Mouse (Mus musculus): Measurements from ENCODE around the gene Ampd1.

Gene Ampd1

DNA sequence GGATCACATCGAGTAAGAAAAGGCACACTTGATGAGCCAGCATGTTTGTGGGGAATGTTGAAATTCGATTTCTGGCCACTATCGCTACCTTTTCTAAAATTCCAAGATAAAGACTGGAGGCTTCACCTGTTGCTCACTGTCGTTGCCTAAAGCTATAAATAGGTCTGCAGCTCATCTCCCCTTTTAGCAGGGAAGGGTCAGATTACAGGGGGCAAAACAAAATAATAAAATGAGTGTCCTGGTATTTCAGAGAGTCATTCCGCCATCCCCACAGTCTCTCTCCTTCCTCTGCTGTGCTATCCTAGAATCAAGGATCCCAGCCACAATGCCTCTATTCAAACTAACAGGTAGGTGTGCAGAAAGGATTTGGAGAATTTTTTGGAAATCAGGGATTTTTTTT is at the start of gene Ampd1:
Ampd1 (plus strand) TSS at position 244 of the 400 bp plus-strand sequence.
- DNase-seq (ENCODE audit: low spot score): no peak

DNA sequence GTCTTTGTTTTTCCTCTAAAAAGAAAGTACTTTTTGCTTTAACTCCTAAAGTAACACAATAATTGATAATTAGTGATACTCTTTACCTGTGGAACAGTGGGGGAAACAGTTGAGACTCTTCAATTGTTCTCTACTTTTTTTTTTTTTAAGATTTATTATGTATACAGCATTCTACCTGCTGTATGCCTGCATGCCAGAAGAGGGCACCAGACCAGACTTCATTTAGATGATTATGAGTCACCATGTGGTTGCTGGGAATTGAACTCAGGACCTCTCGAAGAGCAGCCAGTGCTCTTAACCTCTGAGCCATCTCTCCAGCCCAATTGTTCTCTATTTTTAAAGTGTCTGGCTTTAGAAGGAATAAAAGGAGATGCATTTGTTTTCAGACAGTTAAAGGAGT is 47.6 kb upstream of the Ampd1 start:
- DNase-seq (ENCODE audit: low spot score): no peak

DNA sequence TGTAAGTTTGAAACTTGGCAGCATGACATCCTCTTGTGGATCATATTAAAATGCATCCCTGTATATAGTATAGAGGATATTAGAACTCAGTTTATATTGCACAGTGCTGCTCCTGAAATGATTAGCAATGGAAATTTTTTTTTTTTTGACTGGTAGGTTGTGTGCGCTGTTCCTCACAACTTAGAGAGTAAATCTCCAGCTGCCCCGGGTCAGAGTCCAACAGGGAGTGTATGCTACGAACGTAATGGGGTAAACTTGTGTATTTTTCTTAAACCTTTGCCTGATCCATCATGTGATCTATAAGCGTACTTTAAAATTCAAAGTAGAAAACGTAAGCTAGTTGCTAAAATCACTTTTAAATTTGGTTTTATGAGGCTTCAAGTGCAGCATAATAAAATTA is 33.5 kb upstream of the Ampd1 start:
- no peak for DNase-seq (ENCODE audit: low spot score)

DNA sequence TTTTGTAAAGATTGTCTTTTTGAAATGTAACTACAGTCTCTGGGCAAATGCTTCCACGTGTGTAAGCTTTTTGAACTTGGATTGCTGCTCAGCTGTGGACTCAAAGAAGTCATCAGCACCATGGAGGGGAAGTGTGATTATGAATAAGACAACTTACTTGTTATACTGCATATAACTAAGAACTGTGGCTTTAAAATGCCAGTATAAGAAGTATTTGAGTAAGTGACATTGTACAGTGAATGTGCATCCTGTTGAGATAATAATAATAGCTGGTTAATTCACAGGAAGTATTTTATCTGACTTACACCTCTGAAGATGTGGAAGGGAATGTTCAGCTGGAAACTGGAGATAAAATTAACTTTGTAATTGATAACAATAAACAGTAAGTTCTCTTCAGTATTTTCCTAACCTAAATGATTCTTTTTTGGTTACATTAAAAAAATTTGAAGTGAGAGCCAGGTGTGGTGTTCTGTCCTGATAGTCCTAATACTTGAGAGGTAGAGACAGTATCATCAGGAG is 32.9 kb upstream of the Ampd1 start:
- no peak for DNase-seq (ENCODE audit: low spot score)

DNA sequence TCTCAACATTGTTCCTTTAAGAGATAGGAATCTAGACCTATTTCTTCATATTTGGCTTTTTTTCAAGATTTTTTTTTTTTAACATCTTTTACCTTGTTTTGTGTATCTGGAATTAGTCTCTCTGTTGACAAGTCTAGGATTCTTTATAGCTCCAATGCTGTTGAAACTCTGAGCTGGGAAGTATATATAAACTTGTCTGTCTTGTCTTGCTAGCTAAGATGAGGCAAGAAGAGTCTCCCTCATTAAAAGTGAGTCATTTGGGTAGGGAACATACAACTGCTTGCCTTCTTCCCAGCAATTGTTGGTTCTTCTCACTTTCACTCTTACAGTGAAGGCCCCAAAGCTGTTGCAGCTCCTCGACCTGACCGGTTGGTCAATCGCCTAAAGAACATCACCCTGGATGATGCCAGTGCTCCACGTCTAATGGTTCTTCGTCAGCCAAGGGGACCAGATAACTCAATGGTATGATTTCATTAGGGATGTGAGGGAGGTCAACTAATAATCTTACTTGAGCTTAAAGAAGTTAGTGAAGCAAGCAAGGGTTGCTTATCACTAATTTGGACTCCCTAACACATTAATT is 17.7 kb upstream of the Ampd1 start:
- DNase-seq (ENCODE audit: low spot score): no peak

DNA sequence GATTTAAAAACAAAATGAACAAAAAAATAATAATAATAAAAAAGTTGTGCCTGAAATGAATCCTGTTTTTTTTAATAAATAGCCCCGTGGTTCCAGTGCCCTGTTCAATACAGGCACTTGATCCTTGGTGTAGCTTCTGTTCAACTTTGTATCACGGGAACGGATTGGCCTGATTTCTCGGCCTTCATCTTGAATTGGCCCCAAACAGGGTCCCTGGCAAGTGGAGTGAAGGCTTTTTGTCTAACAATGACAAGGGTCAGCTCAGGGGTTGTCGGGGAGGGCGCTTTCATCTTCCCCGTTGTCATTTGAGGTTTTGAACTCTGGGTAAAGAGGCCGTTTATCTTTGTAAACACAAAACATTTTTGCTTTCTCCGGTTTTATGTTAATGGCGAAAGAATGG is 16.1 kb upstream of the Ampd1 start:
- peak; percentile 8 for DNase-seq (ENCODE audit: low spot score)

DNA sequence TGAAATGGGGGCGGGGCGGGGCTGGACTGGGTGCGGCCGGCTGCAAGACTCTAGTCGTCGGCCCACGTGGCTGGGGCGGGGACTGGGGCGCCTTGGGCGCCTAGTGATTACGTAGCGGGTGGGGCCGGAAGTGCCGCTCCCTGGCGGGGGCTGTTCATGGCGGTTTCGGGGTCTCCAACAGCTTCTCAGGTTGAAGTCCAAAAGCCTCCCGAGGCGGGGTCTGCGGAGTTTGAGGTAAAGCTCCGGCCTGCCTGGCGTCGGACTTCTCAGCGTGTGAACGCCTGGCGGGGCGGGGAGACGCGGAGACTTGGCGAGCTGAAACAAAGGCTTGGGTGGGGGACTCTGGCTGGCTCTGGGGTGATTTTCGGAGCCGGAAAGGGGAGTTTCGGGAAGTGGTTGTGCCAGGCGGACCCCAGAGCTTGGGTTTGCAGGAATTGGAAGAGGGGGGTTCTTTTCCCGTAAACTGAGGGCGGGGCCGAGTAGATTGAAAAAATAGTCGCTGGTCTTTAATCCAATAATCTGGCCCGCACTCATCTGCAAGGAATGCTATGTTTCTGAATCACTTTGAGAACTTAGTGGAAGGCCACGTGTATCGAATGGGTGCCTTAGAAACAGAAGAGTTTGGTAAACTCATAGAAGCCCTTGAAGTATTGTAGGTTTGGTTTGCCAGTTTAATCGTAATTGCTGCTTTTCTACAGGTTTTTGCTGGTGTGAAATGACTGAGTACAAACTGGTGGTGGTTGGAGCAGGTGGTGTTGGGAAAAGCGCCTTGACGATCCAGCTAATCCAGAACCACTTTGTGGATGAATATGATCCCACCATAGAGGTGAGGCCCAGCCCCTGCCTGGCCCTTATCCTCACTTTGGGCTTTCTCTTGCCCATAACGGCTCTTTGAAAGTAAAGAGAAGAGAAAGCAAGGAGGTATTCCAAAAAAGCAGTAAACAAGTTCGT is 15.3 kb upstream of the Ampd1 start, which contains the start of gene Nras:
Nras (plus strand) TSS at position 79 of the 951 bp plus-strand sequence.
- peak; percentile 96 for DNase-seq (ENCODE audit: low spot score)

DNA sequence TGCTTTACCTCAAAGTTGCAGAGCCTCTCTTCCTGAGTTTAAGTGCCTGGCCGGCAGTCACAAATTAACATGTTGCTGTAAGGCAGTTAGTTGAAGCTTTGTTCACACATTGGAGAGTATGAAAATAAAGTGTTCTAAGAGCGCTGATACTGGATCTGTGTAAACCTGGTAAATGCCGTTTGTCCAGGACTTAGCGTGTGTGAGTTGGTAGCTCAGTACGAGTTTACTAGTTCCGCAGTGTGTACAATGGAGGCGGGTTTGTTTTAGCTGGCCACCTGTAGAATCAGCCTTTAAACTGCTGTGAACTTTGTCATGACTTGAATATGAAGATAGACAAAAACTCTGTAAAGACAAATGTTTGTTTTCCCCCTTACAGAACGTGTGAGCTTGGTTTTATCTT is 6.9 kb upstream of the Ampd1 start:
- no peak for DNase-seq (ENCODE audit: low spot score)

DNA sequence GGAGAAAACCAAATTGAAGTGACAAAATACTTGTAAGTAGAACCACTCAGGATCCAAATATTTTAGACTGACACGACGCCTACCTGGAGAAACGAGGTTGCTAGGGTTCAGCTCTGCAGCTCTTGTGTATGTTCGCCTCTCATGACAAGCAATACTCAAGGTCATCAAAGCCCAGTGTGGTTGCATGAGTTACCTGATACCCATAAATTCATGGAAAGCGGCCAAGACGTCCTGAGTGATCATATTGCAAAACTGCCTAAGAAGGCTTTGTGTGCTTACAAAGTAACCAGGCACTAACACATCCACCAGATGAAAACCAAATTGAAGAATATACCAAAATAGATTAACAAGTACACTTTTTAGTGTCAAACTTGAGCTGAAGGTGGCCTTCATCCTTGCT is 4.8 kb upstream of the Ampd1 start:
- no peak for DNase-seq (ENCODE audit: low spot score)

DNA sequence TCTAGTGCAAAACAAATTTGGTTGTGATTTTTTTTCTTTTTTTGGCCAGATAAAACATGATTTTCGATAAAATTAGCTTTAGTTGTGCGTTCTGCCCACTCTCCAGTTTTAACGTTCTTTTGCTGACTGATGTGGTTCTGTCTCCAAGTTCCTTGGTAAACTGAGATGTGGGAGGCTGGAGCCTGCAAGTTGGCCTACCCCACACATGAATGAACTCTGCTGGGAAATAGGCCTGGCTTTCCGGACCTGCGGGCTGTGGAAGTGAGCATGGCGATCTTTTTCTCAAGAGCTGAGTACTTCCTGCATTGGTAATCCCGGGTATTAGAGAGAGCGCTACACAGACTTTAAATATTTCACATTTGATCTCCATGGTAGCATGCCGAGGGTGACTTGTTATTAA is 2.1 kb downstream of the Ampd1 start:
- no peak for DNase-seq (ENCODE audit: low spot score)

DNA sequence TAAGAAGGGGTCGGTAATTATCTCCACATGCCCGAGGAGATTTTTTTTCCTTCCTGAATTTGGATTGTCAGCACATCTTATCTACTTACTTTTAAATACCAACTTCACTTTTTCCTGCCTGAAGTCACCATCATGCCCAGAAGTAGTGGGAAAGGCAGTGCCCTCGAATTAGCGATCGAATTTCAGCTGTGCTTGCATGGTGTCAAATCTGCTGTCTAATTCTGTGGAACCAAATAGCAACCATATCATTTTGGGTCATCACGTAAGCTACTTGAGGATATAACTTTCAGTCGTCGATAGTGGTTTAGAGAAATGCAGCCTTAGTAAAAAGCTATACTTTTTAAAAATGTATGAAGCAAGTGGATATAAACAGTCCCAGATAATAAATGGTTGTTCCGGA is 2.7 kb downstream of the Ampd1 start:
- DNase-seq (ENCODE audit: low spot score): no peak

DNA sequence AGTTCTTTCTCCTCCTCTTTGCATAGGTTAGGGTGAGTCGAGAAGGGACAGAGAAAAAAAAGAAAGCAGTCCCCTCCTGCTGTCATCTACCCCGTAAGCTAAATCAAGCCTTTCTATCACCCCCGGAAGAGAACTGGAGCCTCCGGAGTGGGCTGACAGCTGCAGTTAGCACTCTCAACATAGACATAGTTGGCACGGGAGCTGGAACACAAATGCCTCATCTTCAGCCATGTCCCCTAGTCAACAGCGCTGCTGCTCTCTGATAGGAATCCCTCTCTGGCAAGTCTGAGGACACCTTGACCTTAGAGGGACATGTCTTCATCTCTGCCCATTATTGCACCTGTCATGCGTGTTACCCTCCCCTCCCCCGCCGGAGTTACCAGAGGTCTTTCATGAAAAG is 5.5 kb downstream of the Ampd1 start:
- no peak for DNase-seq (ENCODE audit: low spot score)

DNA sequence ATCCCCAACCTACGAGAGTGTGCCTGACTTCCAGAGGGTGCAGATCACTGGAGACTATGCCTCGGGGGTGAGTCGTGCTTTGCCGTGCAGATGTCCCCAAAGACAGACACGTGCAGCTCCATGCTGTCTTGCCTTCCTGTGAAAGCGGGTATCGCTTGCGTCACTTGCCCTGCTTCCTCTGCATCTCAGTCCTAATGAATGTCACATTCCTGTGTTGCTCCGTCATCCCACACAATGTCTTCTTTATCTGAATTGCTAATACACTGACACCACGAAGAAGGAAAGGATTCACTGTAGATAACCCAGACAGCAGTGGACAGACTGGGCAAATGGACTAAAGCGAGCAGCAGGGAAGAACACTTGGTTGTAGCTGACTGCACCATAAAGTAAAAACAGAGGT is 7.2 kb downstream of the Ampd1 start:
- no peak for DNase-seq (ENCODE audit: low spot score)

DNA sequence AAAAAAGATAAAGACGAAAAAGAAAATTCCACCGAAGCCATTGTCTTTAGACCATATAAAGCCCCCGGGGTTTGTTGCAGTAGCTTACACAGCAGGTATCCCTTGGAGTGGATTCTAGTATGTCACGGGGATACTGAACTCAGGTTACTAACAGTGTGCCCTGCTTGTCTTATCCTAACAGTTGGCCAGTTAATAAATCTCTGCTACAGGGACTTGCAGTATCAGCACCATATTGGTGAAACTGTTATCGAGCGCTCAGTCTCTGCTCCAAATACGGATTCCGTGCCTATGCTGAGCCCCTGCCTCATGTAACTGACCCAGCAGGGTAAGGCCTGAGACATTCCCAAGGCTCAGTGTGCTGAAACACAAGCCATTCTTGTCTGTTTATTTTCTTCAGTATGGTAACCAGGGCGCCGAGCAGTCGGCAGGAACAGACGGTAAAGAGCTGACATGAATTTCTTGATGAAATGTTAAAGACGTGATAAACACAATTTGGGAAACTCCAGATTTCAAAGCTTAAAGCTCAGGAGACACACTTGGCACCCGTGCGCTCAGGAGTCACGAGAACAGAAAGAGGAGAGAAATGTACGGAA is 8.1 kb downstream of the Ampd1 start:
- DNase-seq (ENCODE audit: low spot score): no peak

DNA sequence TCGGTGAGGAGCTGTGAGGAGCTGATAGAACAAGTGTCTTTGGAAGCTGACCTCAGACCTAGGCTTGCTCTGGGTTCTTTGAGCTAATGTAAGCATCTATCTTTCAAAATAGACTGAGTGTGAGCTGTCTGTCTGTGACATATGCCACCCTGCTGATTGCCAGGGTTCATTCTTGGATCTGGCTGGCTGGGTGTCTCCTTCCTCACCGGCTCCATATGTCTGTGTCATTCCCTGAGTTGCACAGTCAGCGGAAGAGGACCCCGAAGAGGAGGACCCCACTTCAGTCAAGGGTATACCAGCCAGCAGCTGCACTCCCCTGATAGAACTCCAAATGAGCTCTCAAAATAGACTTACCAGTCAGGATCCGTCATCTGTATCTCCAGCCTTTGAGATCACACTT is 8.9 kb downstream of the Ampd1 start:
- DNase-seq (ENCODE audit: low spot score): no peak

DNA sequence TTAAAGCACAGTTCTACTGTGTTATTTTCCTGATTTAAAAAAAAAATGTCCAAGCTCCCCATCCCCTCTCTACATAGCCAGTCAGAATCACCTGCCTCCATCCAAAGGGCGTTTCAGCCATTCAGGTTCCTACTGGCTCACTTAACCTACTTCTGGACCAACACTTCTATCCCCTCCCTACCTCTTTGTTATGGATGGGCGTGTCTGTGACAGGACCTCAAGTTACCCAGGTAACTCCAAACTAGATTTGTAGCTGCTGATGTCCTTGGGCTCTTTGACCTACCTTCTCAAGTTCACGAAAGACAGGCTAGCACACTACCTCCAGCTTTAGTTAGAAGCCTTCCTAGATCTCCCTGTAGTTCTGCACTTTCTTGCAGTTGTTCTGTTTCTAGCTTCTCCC is 12.2 kb downstream of the Ampd1 start:
- DNase-seq (ENCODE audit: low spot score): no peak

DNA sequence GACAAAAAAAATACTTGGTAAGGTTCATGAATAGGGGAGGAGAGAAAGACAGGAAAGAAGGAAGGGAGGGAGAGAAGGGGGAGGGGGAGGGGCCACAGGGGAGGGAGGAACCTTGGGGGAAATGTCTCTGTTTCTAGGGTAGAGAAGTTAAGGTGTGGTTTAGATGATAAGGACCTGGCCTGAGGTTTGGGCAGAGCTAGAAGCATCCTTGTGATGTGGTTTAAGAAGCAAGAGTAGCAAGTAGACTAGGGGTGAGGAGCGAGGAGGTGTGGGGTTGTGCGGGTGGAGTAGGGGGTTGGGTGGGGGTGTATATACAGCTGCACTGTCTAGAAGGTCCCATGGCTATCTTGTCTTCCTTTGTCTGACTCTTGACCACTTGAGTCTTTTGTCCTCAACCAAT is 17.9 kb downstream of the Ampd1 start:
- no peak for DNase-seq (ENCODE audit: low spot score)

DNA sequence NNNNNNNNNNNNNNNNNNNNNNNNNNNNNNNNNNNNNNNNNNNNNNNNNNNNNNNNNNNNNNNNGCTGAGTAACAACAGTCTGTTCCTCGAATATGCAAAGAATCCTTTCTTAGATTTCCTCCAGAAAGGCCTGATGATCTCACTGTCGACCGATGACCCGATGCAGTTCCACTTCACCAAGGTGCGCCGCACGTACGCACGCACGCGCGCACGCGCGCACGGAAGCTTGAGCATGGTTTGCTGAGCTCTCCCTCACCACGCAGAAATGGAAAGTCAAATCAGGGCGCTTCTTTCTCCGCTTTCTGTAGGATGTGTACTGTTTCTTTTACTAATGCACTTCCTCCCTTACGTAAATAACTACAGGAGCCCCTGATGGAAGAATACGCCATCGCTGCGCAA is 24.8 kb downstream of the Ampd1 start:
- no peak for DNase-seq (ENCODE audit: low spot score)

DNA sequence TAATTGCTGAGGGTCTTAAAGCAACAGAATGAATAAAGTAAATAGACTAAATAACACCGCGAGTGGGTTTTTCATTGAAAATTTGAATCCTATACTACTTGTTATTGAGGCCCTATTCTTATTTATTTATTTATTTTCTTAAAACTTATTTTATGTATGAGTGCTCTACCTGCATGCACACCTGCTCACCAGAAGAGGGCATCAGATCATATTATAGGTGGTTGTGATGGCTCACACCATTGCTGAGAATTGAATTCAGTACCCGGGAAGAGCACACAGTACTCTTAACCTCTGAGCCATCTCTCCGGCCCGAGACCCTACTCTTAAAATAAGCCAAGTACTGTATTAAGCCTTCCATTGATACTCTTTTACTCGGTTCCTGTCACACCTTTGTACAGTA is 25.9 kb downstream of the Ampd1 start:
- no peak for DNase-seq (ENCODE audit: low spot score)

DNA sequence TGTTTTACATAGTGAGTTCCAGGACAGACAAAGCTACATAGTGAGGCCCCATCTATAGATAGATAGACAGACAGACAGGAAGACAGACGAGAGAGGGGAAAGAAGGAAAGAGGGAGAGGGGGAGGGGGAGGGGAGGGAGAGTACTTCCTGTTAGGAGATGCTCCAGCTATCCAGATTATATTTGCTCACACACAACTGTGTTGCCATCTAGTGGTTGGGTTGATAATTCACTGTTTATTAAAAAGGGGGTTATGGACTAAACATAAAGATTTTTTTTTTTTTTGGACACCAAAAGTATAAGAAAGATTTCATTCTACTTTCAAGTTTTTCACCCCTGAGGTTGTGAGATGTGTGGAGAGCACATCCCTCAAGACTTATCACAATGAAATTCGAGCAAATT is 26.9 kb downstream of the Ampd1 start:
- DNase-seq (ENCODE audit: low spot score): no peak

DNA sequence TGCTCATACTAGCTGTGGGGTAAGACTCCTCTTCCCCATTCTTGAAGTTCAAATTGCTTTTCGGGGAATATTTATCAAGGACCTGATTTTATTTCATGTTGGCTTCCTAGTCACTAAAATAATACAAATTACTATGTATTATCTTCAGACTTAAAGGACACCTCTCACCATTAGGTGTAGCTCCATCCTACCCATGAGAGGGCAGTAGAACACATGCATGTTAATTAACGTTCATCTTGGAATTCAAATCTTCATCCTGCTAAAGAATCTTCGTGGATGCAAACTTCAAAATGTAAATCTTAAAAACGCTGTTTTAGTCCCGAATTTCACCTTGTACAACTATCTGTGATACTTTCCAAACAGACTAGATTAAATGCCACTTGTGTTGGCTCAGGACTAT is 27.4 kb downstream of the Ampd1 start:
- no peak for DNase-seq (ENCODE audit: low spot score)

DNA sequence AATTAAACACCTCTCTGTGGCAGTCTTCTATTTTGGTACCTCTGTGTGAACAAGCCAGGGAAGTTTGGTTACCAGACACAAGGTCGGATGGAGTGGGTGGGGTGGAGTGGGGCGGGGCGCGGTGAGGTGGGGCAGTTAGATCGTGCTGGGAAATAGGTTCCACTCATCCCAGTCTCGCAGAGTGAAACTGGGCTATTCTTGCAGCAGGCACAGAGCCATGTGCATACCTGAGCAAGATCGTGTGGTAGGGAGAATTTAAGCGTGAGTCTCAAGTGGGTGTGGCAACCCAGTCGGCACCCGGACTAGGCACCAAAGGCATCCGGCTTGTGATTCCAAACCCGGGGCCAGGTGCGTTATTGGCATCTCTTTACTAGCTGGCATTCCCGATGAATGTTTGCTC is 28.1 kb downstream of the Ampd1 start:
- peak; percentile 16 for DNase-seq (ENCODE audit: low spot score)

Data from urinary bladder, postnatal 25 days (tissue).